Mouse (Mus musculus) MEL (cell line): ENCODE data around the gene Daam1.

Source experiments
- CHD1 ChIP-seq: IDR thresholded peaks from 2 replicates; pipeline ENCODE4 v1.6.1; 2012; ENCODE audit warnings: low read depth, mild to moderate bottlenecking, inconsistent platforms, low read length, improper control_type of control experiment
- CHD2 ChIP-seq: IDR thresholded peaks from 2 replicates; pipeline ENCODE4 v1.6.1; 2011; ENCODE audit warnings: low read length, improper control_type of control experiment
- CTCF ChIP-seq, 3 experiments: IDR thresholded peaks in 2 of 3; conservative IDR thresholded peaks in 1 of 3; 2 replicates each; pipeline ENCODE4 v1.5.1; 2011 to 2012; ENCODE audit warnings: low read length in 3 of 3, low read depth in 2 of 3, mild to moderate bottlenecking in 2 of 3, improper control_type of control experiment in 1 of 3, inconsistent platforms in 1 of 3, mixed read lengths in 1 of 3, moderate library complexity in 1 of 3; ENCODE audit not compliant: control insufficient read depth in 1 of 3, insufficient read depth in 1 of 3, poor library complexity in 1 of 3, severe bottlenecking in 1 of 3
- EP300 ChIP-seq, 2 experiments: IDR thresholded peaks; 2 replicates each; pipeline ENCODE4 v1.6.1; 2011; ENCODE audit warnings: improper control_type of control experiment in 2 of 2, low read length in 2 of 2, low read depth in 1 of 2, mild to moderate bottlenecking in 1 of 2
- HCFC1 ChIP-seq: IDR thresholded peaks from 2 replicates; pipeline ENCODE4 v1.6.1; 2012; ENCODE audit warnings: low read depth, mild to moderate bottlenecking, inconsistent platforms, low read length, improper control_type of control experiment, moderate library complexity
- JUND ChIP-seq: IDR thresholded peaks from 2 replicates; pipeline ENCODE4 v1.6.1; 2011; ENCODE audit warnings: low read depth, mild to moderate bottlenecking, improper control_type of control experiment, low read length
- KAT2A ChIP-seq: conservative IDR thresholded peaks from 2 replicates; pipeline ENCODE4 v1.6.1; 2012; ENCODE audit warnings: low read depth, low read length, improper control_type of control experiment, inconsistent platforms
- MEF2A ChIP-seq: IDR thresholded peaks from 2 replicates; pipeline ENCODE4 v1.6.1; 2014; ENCODE audit warnings: low read depth, mild to moderate bottlenecking, inconsistent platforms, low read length, improper control_type of control experiment; ENCODE audit not compliant: poor library complexity, insufficient replicate concordance, severe bottlenecking; ENCODE audit errors: extremely low read depth
- NELFE ChIP-seq: IDR thresholded peaks from 2 replicates; pipeline ENCODE4 v1.6.1; 2011; ENCODE audit warnings: low read depth, low read length, improper control_type of control experiment
- POLR2A ChIP-seq, 2 experiments: IDR thresholded peaks; 2 replicates each; pipeline ENCODE4 v1.6.1; 2011 to 2012; ENCODE audit warnings: low read length in 2 of 2, mild to moderate bottlenecking in 2 of 2, control low read depth in 1 of 2, improper control_type of control experiment in 1 of 2, low read depth in 1 of 2, moderate library complexity in 1 of 2; ENCODE audit not compliant: control insufficient read depth in 1 of 2, insufficient read depth in 1 of 2, poor library complexity in 1 of 2
- RAD21 ChIP-seq: IDR thresholded peaks from 2 replicates; pipeline ENCODE4 v1.6.1; 2011; ENCODE audit warnings: mild to moderate bottlenecking, low read depth, low read length, improper control_type of control experiment
- SIN3A ChIP-seq: IDR thresholded peaks from 2 replicates; pipeline ENCODE4 v1.6.1; 2012; ENCODE audit warnings: low read length, improper control_type of control experiment, inconsistent platforms
- SMC3 ChIP-seq: IDR thresholded peaks from 2 replicates; pipeline ENCODE4 v1.6.1; 2011; ENCODE audit warnings: low read depth, low read length, improper control_type of control experiment
- ZKSCAN1 ChIP-seq: IDR thresholded peaks from 2 replicates; pipeline ENCODE4 v1.6.1; 2012; ENCODE audit warnings: low read depth, mild to moderate bottlenecking, inconsistent platforms, low read length, improper control_type of control experiment, moderate library complexity

- TF ChIP-seq SMC3 (no peak), JUND (no peak), ZKSCAN1 (no peak), CTCF (IDR thresholded peaks at IDR 0.05 in 2 of 3, conservative IDR thresholded peaks at IDR 0.05 in 1 of 3; ENCODE audit: control insufficient read depth in 1 of 3, insufficient read depth in 1 of 3, low read depth in 2 of 3, low read length in 3 of 3, poor library complexity in 1 of 3, severe bottlenecking in 1 of 3) (no peak), CHD2 (no peak), RAD21 (no peak), NELFE (no peak), MEF2A (no peak), KAT2A (no peak), POLR2A (IDR thresholded peaks at IDR 0.05; ENCODE audit: control insufficient read depth in 1 of 2, insufficient read depth in 1 of 2, low read depth in 1 of 2, low read length in 2 of 2, poor library complexity in 1 of 2) (no peak), CHD1 (no peak), EP300 (IDR thresholded peaks at IDR 0.05; ENCODE audit: low read depth in 1 of 2, low read length in 2 of 2) (peak in 1 of 2 experiments; percentile 12; a peak in 1 of 4 replicates), HCFC1 (no peak), SIN3A (no peak)
Observed at GRCm38 (mm10) chr12:71899566-71899965, 68.7 kb downstream of the Daam1 start.
